Mouse (Mus musculus): ENCODE measurements around the gene Foxk2.

GRCm38 (mm10) chr11:121298493-121298892, 38.7 kb downstream of the Foxk2 start:
- no peak for TF ChIP-seq POLR2AphosphoS2 (IDR thresholded peaks at IDR 0.05; ENCODE audit: insufficient read length, low read depth)
- no peak for TF ChIP-seq POLR2A (IDR thresholded peaks at IDR 0.05; ENCODE audit: insufficient read length, low read depth)
- no peak for TF ChIP-seq MAX (IDR thresholded peaks at IDR 0.05; ENCODE audit: low read depth)
- TF ChIP-seq SRF (IDR thresholded peaks at IDR 0.05; ENCODE audit: control insufficient read depth, insufficient read length, low read depth), result no peak
- TF ChIP-seq TCF12 (IDR thresholded peaks at IDR 0.05; ENCODE audit: insufficient read depth, poor library complexity, severe bottlenecking), result no peak
